Mouse (Mus musculus) heart, adult 11 months (tissue): ENCODE measurements around the gene Lgals3.
"Not testable (repeated sequence)": the region's sequence is repeated elsewhere in the genome, so short reads cannot be mapped to it uniquely, and the experiment has no call there.

Experiments used
- DNase-seq: peaks from one replicate; pipeline ENCODE4 v3.0.0; 2022

Lgals3 gene

GRCm38 (mm10) chr14:47367461-47367860, at the start of gene Lgals3:
TSS of gene Lgals3 (plus strand) at chr14:47367751.
- DNase-seq: peak; percentile 88

DNA sequence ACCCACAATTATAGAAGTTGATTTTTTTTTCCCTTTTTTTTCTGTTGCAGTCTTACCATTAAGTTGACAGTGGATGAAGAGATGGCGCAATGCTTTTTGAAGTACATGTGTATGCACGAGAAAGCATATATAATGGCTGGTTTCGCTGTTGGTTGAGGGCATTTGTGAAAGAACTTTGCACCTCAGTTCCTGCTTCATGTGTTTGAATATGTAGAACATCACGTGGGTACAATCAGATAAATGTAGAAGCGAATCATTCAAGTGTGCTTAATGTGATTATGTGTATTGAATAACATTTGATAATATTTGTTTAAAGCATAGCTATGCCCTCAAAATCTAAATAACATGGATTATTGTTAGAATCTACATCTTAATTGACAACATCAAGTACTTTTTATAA, 48.2 kb upstream of the Lgals3 start:
- peak; percentile 33 for DNase-seq

- DNase-seq: not testable (repeated sequence)
Measured at GRCm38 (mm10) chr14:47321581-47321980, 46.0 kb upstream of the Lgals3 start.

GRCm38 (mm10) chr14:47325965-47326761, 41.4 kb upstream of the Lgals3 start:
- DNase-seq: no peak

DNA sequence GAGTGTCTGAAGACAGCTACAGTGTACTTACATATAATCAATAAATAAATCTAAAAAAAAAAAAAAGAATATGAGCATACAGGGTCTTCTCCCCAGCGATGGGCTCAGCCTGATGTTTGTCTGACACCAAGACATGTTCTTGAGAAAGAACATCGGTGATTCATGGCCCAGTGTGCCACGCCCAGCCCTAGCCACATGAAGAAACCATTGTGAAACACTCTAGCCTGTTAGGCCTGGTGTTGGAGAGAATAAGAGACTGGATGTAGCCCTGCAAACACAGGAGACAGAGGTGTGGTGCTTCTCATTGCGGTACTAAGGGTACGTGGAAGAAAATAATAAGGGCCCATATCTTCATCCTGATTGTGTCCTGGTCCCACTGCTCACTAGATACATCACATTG, 40.2 kb upstream of the Lgals3 start:
- DNase-seq: no peak

GRCm38 (mm10) chr14:47331920-47332319, 35.6 kb upstream of the Lgals3 start:
- no peak for DNase-seq

GRCm38 (mm10) chr14:47334819-47335218, 32.7 kb upstream of the Lgals3 start:
- DNase-seq: no peak

- no peak for DNase-seq
Measured at GRCm38 (mm10) chr14:47335300-47335699, 32.3 kb upstream of the Lgals3 start.

DNA sequence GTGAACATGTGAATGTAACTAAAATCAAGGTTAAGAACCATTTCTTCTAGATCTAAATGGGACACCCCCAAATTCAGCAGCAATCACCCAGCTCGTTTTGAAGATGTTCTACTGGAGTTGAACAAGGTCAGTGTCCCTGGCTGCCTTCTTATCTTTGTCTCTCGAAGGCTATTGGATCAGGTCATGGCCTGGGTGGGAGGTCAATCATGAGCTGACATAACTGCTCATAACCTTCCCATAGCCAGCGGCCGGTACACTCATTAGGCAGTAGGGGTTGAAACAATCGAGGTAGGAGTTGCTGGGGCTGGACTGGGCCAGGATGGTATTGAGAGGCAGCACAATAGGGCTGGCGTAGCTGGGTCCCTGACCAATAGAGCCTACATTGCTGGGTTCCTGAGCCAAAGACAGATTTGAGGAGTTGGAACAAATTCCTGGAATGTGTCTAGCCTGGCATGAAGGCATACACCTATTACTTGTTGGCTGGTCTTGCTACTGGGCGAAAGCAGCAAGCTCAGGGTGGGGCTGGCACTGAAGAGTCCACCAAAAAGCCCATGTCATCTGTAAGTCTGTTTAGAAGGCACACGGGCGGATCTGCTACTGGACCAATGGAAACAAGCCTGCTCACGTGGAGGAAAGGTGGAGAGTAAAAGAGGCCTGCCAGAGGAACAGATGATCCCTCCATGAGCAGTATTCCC, 27.2 kb upstream of the Lgals3 start:
- DNase-seq: no peak

DNA sequence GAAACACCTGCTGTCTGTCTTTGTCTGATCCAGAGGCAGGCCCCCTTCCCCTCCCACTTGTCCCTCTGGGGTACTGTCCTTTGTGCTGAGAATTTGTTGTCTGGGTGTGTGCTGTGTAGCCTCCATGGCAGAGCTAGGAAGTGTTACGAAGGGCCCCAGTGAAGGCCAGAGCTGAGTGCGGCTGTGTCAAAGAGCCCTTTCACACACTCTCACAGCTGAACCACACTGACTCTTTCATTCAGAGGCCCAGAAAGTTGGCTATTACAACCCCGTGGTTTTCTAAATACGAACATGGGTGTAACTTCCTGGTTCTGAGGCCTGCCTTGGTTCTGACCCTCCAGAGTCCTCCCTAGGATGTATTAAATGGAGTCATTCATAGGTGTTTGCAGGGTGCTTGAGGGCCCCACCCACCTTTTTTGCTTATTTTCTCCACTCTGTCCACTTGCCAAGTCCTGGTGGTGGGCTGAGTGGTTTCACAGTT, 25.7 kb upstream of the Lgals3 start:
- no peak for DNase-seq

GRCm38 (mm10) chr14:47346715-47347114, 20.8 kb upstream of the Lgals3 start:
- no peak for DNase-seq

DNA sequence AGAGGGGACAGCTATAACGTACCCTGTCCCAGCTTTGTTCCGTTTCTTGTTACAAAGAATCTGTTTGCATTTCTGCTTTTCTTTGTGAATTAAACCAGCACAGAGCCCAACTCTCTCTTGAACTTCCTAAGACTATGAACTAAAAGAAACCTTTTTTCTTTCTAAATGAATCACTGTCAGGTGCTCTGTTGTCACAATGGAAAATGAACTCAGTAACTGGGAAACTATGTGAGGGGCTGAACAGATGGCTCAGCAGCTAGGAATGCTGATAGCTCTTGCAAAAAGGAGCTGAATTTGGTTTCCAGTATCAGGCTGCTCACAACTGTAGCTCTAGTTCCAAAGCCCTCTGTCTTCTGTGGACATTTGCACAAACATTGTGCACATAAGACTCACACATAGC, 16.6 kb upstream of the Lgals3 start:
- DNase-seq: no peak

GRCm38 (mm10) chr14:47352272-47352671, 15.3 kb upstream of the Lgals3 start:
- DNase-seq: no peak

DNA sequence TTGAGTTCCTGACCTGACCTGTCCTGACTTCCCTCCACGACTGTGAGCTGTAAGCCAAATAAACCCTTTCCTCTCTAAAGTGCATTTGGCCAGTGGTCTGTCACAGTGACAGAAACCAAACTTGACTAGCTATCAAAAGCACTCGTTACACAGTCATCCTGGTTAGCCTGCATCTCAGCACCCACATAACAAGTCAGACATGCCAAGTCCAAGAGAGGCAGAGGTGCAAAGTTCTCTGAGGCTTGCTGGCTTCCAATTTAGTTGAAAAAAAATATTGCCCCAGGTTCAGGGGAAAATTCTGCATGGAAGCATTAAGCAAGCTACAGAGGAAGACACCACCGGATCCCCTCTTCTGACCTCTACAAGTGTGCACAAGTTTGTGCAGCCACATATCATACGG, 14.3 kb upstream of the Lgals3 start:
- no peak for DNase-seq

DNA sequence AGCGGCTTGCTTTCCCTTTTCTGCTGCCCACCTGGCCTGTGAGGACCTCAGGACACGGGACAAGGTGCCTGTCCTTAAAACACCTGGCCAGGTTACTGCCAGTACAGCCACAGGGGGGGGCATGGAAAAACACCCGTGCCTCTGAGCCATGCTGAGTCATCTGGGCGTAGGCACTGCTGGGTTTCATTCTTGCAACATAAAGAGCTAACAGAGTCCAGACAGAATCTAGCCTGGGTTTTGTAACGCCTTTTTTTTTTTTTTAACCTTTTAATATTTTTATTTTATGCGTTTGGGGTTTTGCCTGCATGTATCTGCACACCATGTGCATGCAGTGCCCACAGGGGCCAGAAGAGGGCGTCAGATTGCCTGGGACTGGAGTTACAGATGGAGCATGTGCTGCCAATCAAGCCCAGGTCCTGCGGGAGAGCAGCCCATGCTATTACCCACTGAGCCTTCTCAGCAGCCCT, 13.4 kb upstream of the Lgals3 start:
- DNase-seq: peak; percentile 93

DNA sequence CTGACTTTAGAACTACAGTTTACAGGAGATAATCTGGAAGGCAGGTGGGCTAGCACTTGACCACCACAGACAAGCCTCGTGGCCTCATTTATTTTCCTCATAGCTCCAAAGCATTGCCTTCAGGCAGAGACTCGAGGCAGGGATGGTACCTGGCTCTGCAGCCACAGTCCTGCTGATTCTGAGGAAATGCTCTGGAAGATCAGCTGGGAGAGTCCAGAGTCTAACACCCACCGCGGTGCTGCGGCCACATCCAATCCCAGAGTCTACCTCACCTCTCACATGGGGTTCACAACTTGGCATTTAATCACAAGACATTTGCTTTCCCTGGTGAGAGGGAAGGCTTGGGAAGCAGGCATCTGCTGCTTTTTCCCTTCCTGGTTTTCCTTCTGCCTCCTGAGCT, 12.6 kb upstream of the Lgals3 start:
- DNase-seq: no peak

DNA sequence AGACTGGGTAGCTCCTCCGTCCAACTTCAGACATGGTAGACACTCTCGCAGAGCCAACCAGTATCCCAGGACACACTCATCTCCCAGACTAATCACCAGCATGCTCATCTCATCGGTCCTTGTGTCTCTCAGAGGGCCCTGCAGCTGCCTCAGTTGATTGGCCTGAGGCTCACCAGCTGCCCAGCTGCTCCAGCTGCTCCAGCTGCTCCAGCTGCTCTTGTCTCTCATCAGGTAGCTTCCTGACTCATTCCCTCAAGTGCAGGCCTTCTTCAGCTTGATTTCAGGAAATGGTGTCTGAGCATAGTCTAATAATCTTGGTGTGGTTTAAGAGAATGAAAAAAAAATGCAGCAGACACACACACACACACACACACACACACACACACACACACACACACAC, 10.9 kb upstream of the Lgals3 start:
- DNase-seq: no peak

- DNase-seq: no peak
Measured at GRCm38 (mm10) chr14:47359610-47360009, 7.9 kb upstream of the Lgals3 start.

DNA sequence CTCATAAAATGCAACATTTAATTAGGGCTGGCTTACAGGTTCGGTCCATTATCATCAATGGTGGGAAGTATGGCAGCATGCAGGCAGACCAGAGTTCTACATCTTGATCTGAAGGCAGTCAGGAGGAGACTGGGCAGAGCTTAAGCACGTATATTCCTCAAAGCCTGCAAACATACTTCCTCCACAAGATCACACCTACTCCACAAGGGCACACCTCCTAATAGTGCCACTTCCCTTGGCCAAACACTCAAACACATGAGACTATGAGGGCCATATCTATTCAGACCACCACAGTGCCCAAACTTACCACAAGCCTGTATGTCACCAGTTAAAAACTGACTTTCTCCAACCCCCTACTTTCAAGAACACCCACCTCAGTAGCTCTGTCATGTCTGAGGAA, 6.1 kb upstream of the Lgals3 start:
- no peak for DNase-seq

DNA sequence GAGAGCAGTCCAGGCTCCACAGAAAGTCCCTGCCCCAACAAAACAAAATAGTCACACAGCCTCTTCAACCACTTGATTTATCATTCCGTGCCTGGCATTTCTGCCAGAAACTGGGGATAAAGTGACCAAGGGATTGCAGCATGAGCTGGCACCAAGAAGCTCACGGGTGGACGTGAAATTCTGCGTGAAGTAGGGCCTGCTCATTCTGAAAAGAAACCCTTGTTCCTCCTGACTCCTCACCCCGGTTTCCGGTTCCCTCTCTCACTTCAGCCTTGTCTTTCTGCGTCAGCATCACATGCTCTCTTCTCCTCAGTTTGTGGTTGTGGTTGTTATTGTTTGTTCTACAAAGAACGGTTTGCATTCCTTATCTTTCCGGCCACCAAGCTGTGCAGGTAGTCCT, 5.7 kb upstream of the Lgals3 start:
- no peak for DNase-seq

- DNase-seq: peak; percentile 94
Measured at GRCm38 (mm10) chr14:47364742-47365449, 2.7 kb upstream of the Lgals3 start.

DNA sequence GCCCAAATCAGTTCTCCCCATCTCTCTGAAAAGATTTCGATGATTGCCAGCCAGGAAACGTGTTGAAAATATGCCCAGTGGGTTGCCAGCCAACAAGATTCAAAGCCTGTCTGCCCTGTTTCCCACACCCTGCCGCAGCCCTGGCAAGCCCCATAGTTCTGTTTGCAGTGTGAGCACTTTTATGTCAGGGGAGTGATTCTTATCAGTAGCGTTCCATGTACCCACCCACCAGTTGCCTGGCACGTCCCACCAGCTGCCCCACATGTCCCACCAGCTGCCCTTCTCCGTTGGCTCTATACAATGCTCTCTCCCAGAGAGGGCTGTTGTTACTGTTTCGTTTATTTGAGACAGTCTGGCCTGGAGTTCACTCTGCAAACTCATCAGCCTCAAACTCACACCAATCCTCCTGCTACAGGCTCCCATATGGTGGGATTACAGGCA, 650 bp upstream of the Lgals3 start:
- no peak for DNase-seq

- no peak for DNase-seq
Measured at GRCm38 (mm10) chr14:47369741-47370140, 2.2 kb downstream of the Lgals3 start.

- DNase-seq: no peak
Measured at GRCm38 (mm10) chr14:47370790-47371189, 3.2 kb downstream of the Lgals3 start.
